Mouse (Mus musculus): ENCODE measurements around the gene 4933417A18Rik. TPM values are rescaled to one million over a fixed set of nuclear protein-coding genes. Genes with fewer than 3 reads are reported as not detected.
"Not testable (repeated sequence)": the region's sequence is repeated elsewhere in the genome, so short reads cannot be mapped to it uniquely, and the experiment has no call there.

Gene 4933417A18Rik
- total RNA-seq, 2 experiments from 2014 or later, result not detected

DNA sequence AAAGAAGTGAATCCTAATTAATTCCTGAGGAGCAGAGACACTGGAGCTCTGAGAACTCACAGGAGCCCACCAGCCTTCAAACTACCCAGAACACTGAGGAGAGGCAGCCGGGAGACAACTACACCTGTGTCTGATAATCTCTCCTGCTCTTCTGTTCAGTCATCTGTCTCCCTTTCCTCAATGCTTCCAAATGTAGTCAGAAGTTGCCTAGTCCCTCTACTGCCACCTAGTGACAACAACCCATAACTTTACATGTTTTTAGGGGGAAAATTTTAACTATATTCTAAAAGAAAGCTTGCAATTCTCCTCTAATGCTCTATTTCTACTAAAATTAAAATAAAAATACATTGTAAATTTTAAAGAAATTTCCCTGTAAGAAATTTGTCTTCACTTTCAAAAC is 48.9 kb downstream of the 4933417A18Rik start:
- no peak for DNase-seq
- intact Hi-C loops (cut with DNase I), result no loop called here

DNA sequence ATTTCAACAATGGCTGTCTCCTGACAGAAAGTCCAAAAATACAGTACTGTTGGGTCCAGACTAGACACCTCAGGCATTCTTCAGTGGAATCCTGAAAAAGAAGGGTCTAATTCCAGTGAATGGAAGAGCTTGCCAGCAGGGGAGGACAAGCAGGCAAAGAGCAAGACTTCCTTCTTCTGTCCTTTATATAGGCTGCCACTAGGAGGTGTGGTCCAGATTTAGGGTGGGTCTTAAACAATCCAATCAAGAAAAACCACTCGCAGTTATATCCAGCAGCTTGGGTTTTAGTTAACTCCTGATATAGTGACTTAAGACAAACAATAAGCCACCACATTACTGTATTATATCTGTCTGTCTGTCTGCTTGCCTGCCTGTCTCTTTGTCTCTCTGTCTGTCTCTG is 49.6 kb downstream of the 4933417A18Rik start:
- no peak for DNase-seq
- intact Hi-C loops (cut with DNase I), result no loop called here

DNA sequence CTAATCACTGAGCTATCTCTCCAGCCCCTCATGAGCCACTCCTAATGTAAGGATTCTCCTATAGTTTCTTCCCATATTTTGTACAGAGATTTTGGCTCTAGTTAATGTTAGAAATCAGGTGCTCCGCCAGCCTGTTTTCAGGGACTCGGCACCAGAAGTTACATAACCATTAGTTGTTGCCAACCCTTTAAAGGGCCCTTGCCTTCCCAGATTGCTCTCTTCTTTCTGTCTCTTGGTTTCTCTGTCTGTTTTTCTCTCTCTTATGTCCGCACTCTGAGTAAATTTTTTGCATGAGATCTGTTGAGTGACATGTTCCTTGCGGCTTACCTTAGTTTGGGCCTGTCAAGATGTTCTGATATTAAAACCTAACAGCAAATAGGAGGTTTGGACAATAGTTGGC is 51.9 kb downstream of the 4933417A18Rik start:
- intact Hi-C loops (cut with DNase I), result no loop called here
- DNase-seq, result no peak

DNA sequence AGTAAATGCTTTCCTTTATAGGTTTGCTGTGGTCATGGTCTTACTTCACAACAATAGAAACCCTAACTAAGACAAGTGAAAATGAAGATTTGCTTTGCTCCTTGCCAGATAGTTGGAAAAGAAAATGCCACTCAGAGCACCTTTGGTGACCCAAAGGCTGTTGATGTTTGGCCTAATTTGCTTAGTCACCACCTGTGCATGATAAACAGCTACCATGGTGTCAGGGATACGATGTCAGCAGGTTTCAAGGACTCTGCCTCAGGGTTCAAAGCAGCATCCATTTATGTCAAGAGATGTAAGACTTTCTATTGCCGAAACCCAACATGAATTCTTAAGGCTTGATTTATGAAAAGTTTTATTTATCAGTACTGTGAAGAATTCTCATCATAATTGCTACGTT is 53.2 kb downstream of the 4933417A18Rik start:
- intact Hi-C loops (cut with DNase I), result no loop called here
- no peak for DNase-seq

DNA sequence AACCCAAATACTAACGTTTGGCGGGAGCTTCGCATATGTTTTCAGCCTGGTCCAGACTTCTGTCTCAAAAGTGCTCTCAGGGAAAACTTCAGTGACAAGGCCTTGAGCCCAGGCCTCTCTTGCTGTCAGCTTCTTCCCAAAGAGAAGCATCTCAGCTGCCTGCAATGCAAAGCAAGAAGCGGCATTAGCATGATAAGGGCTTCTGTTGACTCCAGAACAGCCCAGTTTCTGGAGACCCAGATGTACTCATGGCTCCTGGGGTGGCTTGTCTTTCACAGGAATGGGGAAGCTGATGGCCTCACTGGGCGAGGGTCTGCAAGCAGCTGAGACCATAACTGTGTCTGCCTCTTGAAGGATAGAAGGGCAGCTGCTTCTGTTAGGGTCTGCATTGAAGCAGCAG is 54.4 kb downstream of the 4933417A18Rik start:
- DNase-seq; intact Hi-C loops (cut with DNase I): not testable (repeated sequence)

DNA sequence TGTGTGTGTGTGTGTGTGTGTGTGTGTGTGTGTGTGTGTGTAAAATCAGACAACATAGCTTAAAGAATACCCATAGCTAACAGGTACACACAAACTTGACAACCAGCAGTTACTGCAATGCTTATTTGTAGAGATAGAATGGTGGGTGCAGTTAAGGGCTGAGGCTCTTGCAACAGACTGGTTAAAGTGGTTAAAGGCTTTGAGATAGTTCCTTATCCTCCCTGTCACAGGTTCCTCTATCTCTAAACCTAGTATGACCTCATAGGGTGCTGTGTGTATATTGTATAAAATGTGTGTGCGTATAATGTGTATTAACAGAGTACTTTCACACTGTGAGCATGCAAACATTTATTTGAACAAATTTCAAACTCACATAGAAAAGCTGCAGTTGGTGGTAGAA is 59.3 kb downstream of the 4933417A18Rik start:
- DNase-seq; intact Hi-C loops (cut with DNase I): not testable (repeated sequence)

DNA sequence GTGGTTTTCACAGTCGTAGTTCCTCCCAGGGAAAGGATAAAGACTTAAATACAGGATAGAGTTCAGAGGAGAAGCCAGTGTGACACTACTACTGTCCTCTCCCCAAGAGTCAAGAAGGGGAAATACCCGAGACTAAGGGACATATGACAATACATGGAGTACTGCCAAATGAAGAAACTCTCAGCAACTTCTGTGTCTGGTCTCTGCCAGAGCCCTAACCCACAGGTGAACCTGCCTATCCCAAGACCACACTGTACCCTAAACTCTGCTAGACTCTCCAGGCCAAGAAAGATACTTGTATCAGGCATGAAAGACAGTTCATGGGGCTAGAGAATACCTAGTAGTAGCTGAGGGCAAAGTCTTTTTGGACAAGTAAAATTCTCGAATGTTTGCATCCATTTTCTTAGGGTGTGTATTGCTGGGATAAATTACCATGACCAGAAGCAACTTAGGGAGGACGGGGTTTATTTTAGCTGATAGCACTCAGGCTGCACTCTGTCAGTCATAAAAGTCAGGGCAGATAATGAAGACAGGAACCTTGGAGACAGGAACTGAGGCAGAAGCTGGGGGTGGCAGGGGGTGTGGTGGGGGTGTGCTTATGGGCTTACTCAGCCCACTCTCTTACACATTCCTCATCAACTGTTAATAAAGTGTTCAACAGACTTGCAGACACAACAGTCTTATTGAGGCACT is 67.5 kb downstream of the 4933417A18Rik start:
- no peak for DNase-seq
- intact Hi-C loops (cut with DNase I), result no loop called here

DNA sequence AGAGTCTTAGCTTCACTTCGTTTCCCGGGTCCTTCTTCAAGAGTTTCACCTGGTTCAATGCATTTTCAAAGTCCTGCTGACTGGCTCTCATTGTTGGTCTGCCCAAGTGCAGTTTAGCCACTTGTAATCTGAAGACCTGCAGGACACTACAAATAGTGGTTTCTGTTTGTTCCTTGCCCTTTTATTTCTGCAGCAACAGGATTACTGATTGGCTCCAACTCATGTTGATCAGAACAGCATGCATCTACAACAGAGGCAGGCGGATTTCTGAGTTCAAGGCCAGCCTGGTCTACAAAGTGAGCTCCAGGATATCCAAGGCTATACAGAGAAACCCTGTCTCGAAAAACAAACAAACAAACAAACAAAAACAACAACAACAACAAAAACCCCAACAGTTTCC is 68.9 kb downstream of the 4933417A18Rik start:
- no peak for DNase-seq
- intact Hi-C loops (cut with DNase I), result no loop called here

DNA sequence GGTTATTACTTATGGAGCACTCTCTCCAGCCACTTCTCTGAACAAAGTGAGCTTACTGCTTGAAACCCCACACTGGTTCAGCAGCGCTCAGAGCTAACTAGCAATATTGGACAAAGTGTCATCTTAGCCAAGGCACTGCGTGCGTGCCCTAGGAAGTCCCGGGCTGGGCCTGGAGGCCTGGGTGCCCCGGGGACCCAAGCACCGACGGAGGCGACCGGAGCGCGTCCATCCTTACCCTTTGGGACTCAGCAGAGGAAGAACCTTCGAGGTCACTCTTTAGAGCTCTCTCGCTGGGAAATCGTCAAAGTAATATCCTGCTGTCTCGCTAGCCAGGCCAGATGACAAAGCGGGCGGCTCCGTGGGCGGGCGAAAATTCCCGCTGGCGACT is 69.4 kb downstream of the 4933417A18Rik start:
- intact Hi-C loops (cut with DNase I), result no loop called here
- DNase-seq, result no peak

DNA sequence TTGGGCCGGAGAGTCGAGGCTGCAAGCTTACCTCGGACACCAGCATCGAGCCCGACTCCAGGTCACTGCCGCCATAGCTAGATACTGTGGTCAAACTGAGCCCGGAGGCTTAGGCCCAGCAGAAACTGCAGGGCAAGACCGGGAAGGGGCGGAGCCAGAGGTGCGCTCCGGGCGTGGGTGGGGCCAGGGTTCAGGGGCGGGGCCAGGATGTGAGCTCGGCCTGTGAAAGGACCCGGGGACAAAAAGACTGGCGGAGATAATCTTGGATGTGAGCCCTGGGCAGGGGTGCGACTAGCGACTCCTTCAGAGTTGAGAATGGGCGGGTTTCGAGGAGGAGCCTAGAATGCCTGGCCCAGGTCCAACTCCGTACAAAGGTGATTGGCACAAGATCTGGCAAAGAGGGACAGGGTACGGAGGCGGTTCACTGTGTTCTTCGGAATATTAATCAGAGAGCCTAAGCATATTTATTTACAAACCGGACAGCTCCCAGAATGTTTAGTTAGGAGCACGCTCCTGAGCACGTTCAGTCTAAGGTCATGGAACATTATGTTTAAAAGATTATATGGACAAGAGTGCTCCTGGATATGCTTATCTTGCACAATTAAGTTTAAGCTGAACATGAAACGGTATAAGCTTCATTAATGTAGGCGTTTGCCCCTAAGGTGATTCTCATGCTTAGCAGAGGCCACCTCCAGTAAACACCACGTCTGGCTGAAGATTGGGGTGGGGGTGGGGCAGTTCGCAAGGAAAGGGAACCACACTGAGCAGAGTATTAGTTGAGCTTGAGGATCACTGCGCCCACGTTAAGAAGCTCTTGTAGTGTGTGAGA is 70.0 kb downstream of the 4933417A18Rik start:
- intact Hi-C loops (cut with DNase I), result no loop called here

DNA sequence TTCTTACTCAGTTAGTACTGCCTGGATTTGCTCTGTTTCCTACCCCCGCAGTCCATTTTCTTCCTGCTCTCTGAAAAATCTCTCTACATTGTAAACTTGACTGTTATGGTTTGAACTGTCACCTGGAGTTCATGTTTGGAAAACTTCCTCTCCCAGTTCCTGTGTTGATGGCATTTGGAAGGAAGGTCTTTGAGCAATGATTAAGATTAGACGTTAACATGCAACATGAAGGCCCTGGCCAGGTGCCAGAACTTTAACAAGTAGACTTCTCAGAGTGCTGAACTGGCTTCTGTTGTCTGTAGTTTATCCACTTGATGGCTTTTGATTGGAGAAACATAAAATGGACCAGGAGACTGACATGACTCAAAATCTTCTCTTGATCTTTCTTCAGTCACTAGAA is 71.7 kb downstream of the 4933417A18Rik start:
- peak; percentile 18 for DNase-seq
- intact Hi-C loops (cut with DNase I), result no loop called here

More for the DNA sequence above, 70.0 kb downstream of the 4933417A18Rik start:
- DNase-seq, result peak; percentile 98

Other genes starting within 250 kb of the 4933417A18Rik start
- gene Fam50b, start 189.6 kb upstream of the 4933417A18Rik start, total RNA-seq (2021), result not detected
- 100 to 1,000 TPM in 1 of 2 experiments, 10 to 100 TPM in 1; 92.7 to 100 TPM for gene Prpf4b, start 49.1 kb upstream of the 4933417A18Rik start, total RNA-seq (2021)
- gene Fam217a, start 99 bp upstream of the 4933417A18Rik start, total RNA-seq (2021), result under 1 TPM; 0.28 to 0.32 TPM
- 1 to 10 TPM in 1 of 2 experiments, not detected in 1; 1.0 TPM for gene Eci3, start 39.4 kb downstream of the 4933417A18Rik start, total RNA-seq (2021)
- 10 to 100 TPM; 58.2 to 59.3 TPM for gene Eci2, start 102.7 kb downstream of the 4933417A18Rik start, total RNA-seq (2021)

Data from left cerebral cortex, postnatal 4 days (tissue).